Mouse (Mus musculus): ENCODE measurements at regions not wholly inside any gene's neighbourhood (a gene's known extent, or its start where the extent isn't known, plus 50 kb on each side); places are given as distances from the start of the nearest gene placed in this dataset.

GRCm38 (mm10) chr13:35214219-35214618 lies 187.3 kb upstream of the Eci2 start:
- DNase-seq, result no peak

- no peak for DNase-seq
These were observed 199.4 kb upstream of the Eci2 start for GRCm38 (mm10) chr13:35226142-35226829.

- DNase-seq, result no peak
These were observed 200.0 kb upstream of the Eci2 start for GRCm38 (mm10) chr13:35226944-35227343.

GRCm38 (mm10) chr13:35229601-35230000 lies 202.7 kb upstream of the Eci2 start:
- no peak for DNase-seq

GRCm38 (mm10) chr13:35233636-35234035 lies 206.7 kb upstream of the Eci2 start:
- DNase-seq, result peak; percentile 54 to 60

- DNase-seq, result peak; percentile 85 to 91
These were observed 214.5 kb upstream of the Eci2 start for GRCm38 (mm10) chr13:35241443-35241842.

GRCm38 (mm10) chr13:35243946-35244345 lies 217.1 kb upstream of the Eci2 start:
- DNase-seq, result peak; percentile 60 to 79

GRCm38 (mm10) chr13:35257386-35257785 lies 230.5 kb upstream of the Eci2 start:
- peak in 1 of 2 experiments; percentile 25 for DNase-seq

GRCm38 (mm10) chr13:35258720-35259119 lies 231.8 kb upstream of the Eci2 start:
- no peak for DNase-seq

GRCm38 (mm10) chr13:35283959-35284358 lies 257.1 kb upstream of the Eci2 start:
- DNase-seq, result no peak

- no peak for DNase-seq
These were observed 275.2 kb upstream of the Eci2 start for GRCm38 (mm10) chr13:35302088-35302487.

GRCm38 (mm10) chr13:35316772-35317171 lies 289.9 kb upstream of the Eci2 start:
- peak in 1 of 2 experiments; percentile 4 for DNase-seq

- no peak for DNase-seq
These were observed 299.9 kb upstream of the Eci2 start for GRCm38 (mm10) chr13:35326682-35327242.

- no peak for DNase-seq
These were observed 301.4 kb upstream of the Eci2 start for GRCm38 (mm10) chr13:35328320-35328719.

GRCm38 (mm10) chr13:35330926-35331325 lies 304.0 kb upstream of the Eci2 start:
- no peak for DNase-seq

GRCm38 (mm10) chr13:35345507-35346129 lies 314.0 kb upstream of the Cdyl start:
- DNase-seq, result no peak

GRCm38 (mm10) chr13:35348283-35348682 lies 311.4 kb upstream of the Cdyl start:
- DNase-seq, result peak in 1 of 2 experiments; percentile 14

GRCm38 (mm10) chr13:35359345-35359744 lies 300.3 kb upstream of the Cdyl start:
- no peak for DNase-seq

- DNase-seq, result no peak
These were observed 282.1 kb upstream of the Cdyl start for GRCm38 (mm10) chr13:35377487-35377886.

- no peak for DNase-seq
These were observed 280.1 kb upstream of the Cdyl start for GRCm38 (mm10) chr13:35379500-35379899.

GRCm38 (mm10) chr13:35380224-35381009 lies 279.2 kb upstream of the Cdyl start:
- DNase-seq, result no peak

GRCm38 (mm10) chr13:35381641-35382040 lies 278.0 kb upstream of the Cdyl start:
- DNase-seq, result no peak

- DNase-seq, result peak in 1 of 2 experiments; percentile 34
These were observed 276.5 kb upstream of the Cdyl start for GRCm38 (mm10) chr13:35383000-35383623.
